11 mouse cellular contexts compared by ENCODE assay signal in the genomic region with DNA sequence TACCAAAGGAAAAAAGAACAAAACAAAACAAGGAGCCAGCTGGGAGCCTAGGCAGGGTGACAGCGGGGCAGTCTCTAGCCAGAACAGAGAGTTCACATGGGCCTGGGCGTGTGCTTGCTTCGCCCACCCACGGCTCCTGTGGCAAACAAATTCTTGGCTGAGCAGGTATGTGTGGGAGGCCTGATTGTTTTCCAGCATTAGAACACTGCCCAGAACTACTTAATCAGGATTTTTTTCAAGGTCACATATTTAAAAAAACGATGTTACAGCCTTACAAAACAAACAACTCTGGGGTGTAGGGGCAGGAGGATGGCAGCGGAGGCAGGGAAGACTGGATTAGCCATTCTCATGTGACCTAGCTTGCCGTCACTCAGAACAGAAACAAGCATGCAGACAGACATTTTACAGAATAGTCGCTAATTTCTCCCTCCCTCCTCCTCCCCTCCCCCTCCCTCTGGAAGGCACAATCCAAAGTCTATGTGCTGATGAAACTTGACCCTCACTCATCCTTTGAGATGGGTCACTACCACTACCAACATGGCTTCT.
DNase-seq lines count a peak whose midpoint lies in the region; ATAC-seq lines count a peak whose summit lies in the region.
"Had no signal": no experiment of that assay in that cellular context is flagged by ENCODE, and none has a peak within 500 bp of the region (broad histone marks: within the 10 kb centered on the region; RNA-seq: fewer than 3 reads in every experiment).

No protein-coding gene starts in this region.

- WGBS in midbrain, embryonic 16.5 days: 72% methylated on average over 8 of the region's 8 CpGs

- H3K4me1 ChIP-seq in midbrain, embryonic 16.5 days (ENCODE audit: control insufficient read depth, insufficient read depth, low read length): no peaks in the 10 kb centered on the region

- ATAC-seq in midbrain, embryonic 16.5 days: no peak

- peak; percentile 65 for DNase-seq in gastrocnemius, adult 18-20 months (ENCODE audit: low spot score)
- no peak for DNase-seq in gastrocnemius, postnatal 4 days (ENCODE audit: low spot score in 2 of 2)
- DNase-seq in urinary bladder, postnatal 25 days (ENCODE audit: low spot score): peak; percentile 25
- DNase-seq in urinary bladder, adult 2 months (ENCODE audit: low spot score): no peak
- peak; percentile 45 for DNase-seq in kidney, postnatal 14 days
- no peak for DNase-seq in natural killer cell, adult 2 months (ENCODE audit: low spot score in 2 of 2)
- no peak for DNase-seq in thymus, postnatal 10 days (ENCODE audit: low spot score in 2 of 2)
- DNase-seq: adrenal gland, postnatal 25 days had no signal

- no peak overlapping the region for H3K4me2 ChIP-seq in midbrain, embryonic 16.5 days (ENCODE audit: low read length)

- no peaks in the 10 kb centered on the region for H3K9me3 ChIP-seq in midbrain, embryonic 16.5 days (replicated peaks; ENCODE audit: control insufficient read depth, low read length, poor library complexity, severe bottlenecking)
- H3K9me3 ChIP-seq: hindbrain, embryonic 10.5 days had no signal

- H3K27ac ChIP-seq in midbrain, embryonic 16.5 days (ENCODE audit: low read length): no peak overlapping the region
- H3K27ac ChIP-seq: hindbrain, embryonic 10.5 days had no signal

- H3K9ac ChIP-seq in midbrain, embryonic 16.5 days (ENCODE audit: low read depth, low read length): no peak overlapping the region

- no peak overlapping the region for H3K4me3 ChIP-seq in midbrain, embryonic 16.5 days (ENCODE audit: low read depth, low read length)
- H3K4me3 ChIP-seq: erythroblast, embryonic 14.5 days; hindbrain, embryonic 10.5 days had no signal

- H3K27me3 ChIP-seq in midbrain, embryonic 16.5 days (ENCODE audit: control insufficient read depth, insufficient read depth, low read depth, low read length): no peaks in the 10 kb centered on the region

- H3K36me3 ChIP-seq in midbrain, embryonic 16.5 days (ENCODE audit: control insufficient read depth, insufficient read depth, low read length): no peaks in the 10 kb centered on the region
- H3K36me3 ChIP-seq: hindbrain, embryonic 10.5 days had no signal

Comparison
In these comparisons a context has a peak if more than half of its experiments do, and no peak if none do; other contexts are left out.
1. DNase-seq: peak in gastrocnemius, adult 18-20 months (single experiment), urinary bladder, postnatal 25 days (single experiment) and kidney, postnatal 14 days (single experiment); none in gastrocnemius, postnatal 4 days (0 of 2), urinary bladder, adult 2 months (single experiment), natural killer cell, adult 2 months (0 of 2) and thymus, postnatal 10 days (0 of 2).